Mouse (Mus musculus) heart, adult 2 months (tissue): ENCODE measurements around the gene Gm8220.
"Not testable (repeated sequence)": the region's sequence is repeated elsewhere in the genome, so short reads cannot be mapped to it uniquely, and the experiment has no call there.

ENCODE experiments used
- CTCF ChIP-seq: fragments of 200-600 bp; IDR thresholded peaks from 2 replicates; pipeline ENCODE4 v1.8.1; 2022; ENCODE audit warnings: antibody characterized with exemption, mild to moderate bottlenecking, moderate library complexity
- EP300 ChIP-seq: fragments of 200-500 bp; IDR thresholded peaks from 2 replicates; pipeline ENCODE4 v1.6.1; 2011; ENCODE audit warnings: low read depth, low read length, control low read depth; ENCODE audit not compliant: insufficient read depth
- POLR2A ChIP-seq: fragments of 200-500 bp; IDR thresholded peaks from 2 replicates; pipeline ENCODE4 v1.6.1; 2011; ENCODE audit warnings: mild to moderate bottlenecking, low read depth, low read length, control low read depth; ENCODE audit not compliant: insufficient read depth

- not testable (repeated sequence) for TF ChIP-seq CTCF, EP300, POLR2A
Observed at GRCm38 (mm10) chr14:44338484-44338883, 53.1 kb downstream of the Gm8220 start, which contains the start of gene Gm5930.
